Mouse (Mus musculus): ENCODE measurements around the gene Harbi1. TPM values are rescaled to one million over a fixed set of nuclear protein-coding genes. Genes with fewer than 3 reads are reported as not detected.
A peak's percentile ranks its signal among the peaks of the same experiment; 100 is the strongest.

Gene Harbi1
- polyA plus RNA-seq, 1 experiment from 2014 or later = 13.5 TPM

DNA sequence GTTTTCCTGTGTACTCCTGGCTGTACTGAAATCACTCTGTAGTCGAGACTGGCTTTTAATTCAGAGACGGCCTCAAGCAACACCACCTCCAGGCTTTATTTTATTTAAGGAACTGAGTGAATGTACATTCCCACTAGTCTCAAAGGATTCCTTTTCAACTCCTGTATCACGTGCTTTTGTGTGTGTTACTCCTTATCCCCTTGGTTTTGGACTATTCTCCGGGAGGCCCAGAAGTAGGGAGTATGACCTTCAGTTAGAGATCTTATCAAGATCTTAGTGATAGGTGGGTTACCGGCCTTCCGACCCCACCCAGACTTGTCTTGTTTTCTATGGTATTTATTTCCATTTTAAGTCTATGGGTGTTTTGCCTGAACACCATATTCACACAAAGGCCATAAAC lies 4.9 kb upstream of the Harbi1 start:
- H3K4me1 ChIP-seq (ENCODE audit: control insufficient read depth, insufficient read depth, low read length) = peaks cover 6% of the 10 kb centered on the region; the same call in 1 of the 2 replicates
- no peak overlapping the region for H3K27ac ChIP-seq (ENCODE audit: low read depth, low read length)
- H3K9me3 ChIP-seq (replicated peaks; ENCODE audit: control insufficient read depth, low read length) = no peaks in the 10 kb centered on the region
- no peak overlapping the region for H3K4me3 ChIP-seq (ENCODE audit: low read depth, low read length)
- ATAC-seq (no peak), DNase-seq (ENCODE audit: low spot score) (no peak)
- no peaks in the 10 kb centered on the region for H3K27me3 ChIP-seq (replicated peaks; ENCODE audit: control insufficient read depth, insufficient read depth, low read length)
- no peaks in the 10 kb centered on the region for H3K36me3 ChIP-seq (ENCODE audit: control insufficient read depth, insufficient read depth, low read length)
- H3K4me2 ChIP-seq (ENCODE audit: low read length) = no peak overlapping the region
- H3K9ac ChIP-seq (ENCODE audit: low read length) = no peak overlapping the region
- 88% methylated on average over 6 of the region's 6 CpGs for WGBS

- H3K9ac ChIP-seq (ENCODE audit: low read length) = no peak overlapping the region
- no peak for ATAC-seq
- H3K4me1 ChIP-seq (ENCODE audit: control insufficient read depth, insufficient read depth, low read length) = peaks cover 6% of the 10 kb centered on the region; the same call in 1 of the 2 replicates
- H3K36me3 ChIP-seq (ENCODE audit: control insufficient read depth, insufficient read depth, low read length) = no peaks in the 10 kb centered on the region
- H3K27ac ChIP-seq (ENCODE audit: low read depth, low read length) = no peak overlapping the region
- no peak for DNase-seq (ENCODE audit: low spot score)
- no peaks in the 10 kb centered on the region for H3K27me3 ChIP-seq (replicated peaks; ENCODE audit: control insufficient read depth, insufficient read depth, low read length)
- no peak overlapping the region for H3K4me3 ChIP-seq (ENCODE audit: low read depth, low read length)
- no peaks in the 10 kb centered on the region for H3K9me3 ChIP-seq (replicated peaks; ENCODE audit: control insufficient read depth, low read length)
- no peak overlapping the region for H3K4me2 ChIP-seq (ENCODE audit: low read length)
These were observed 4.2 kb upstream of the Harbi1 start for GRCm38 (mm10) chr2:91706456-91706855.

DNA sequence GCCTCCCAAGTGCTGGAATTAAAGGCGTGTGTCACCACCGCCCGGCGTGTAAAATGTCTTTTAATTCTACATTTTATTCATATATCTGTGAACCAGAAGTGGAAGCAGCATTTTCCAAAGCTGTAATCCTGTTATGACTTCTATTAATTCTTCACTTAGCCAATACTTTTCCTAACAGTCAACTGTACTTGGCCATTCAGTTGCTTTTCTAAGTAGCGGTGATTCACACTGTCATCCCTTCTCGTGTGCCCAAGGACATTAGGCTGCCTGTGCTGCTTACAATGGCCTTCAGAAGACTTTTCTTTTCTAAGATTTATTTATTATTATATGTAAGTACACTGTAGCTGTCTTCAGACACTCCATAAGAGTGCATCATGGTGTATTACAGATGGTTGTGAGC lies 2.3 kb upstream of the Harbi1 start:
- H3K4me1 ChIP-seq (ENCODE audit: control insufficient read depth, insufficient read depth, low read length) = peaks cover 6% of the 10 kb centered on the region; the same call in 1 of the 2 replicates
- no peak overlapping the region for H3K4me3 ChIP-seq (ENCODE audit: low read depth, low read length)
- no peak overlapping the region for H3K9ac ChIP-seq (ENCODE audit: low read length)
- H3K36me3 ChIP-seq (ENCODE audit: control insufficient read depth, insufficient read depth, low read length) = no peaks in the 10 kb centered on the region
- no peaks in the 10 kb centered on the region for H3K27me3 ChIP-seq (replicated peaks; ENCODE audit: control insufficient read depth, insufficient read depth, low read length)
- no peak for DNase-seq (ENCODE audit: low spot score)
- 96% methylated on average over 6 of the region's 6 CpGs for WGBS
- H3K4me2 ChIP-seq (ENCODE audit: low read length) = no peak overlapping the region
- no peak for ATAC-seq
- H3K27ac ChIP-seq (ENCODE audit: low read depth, low read length) = no peak overlapping the region
- no peaks in the 10 kb centered on the region for H3K9me3 ChIP-seq (replicated peaks; ENCODE audit: control insufficient read depth, low read length)

DNA sequence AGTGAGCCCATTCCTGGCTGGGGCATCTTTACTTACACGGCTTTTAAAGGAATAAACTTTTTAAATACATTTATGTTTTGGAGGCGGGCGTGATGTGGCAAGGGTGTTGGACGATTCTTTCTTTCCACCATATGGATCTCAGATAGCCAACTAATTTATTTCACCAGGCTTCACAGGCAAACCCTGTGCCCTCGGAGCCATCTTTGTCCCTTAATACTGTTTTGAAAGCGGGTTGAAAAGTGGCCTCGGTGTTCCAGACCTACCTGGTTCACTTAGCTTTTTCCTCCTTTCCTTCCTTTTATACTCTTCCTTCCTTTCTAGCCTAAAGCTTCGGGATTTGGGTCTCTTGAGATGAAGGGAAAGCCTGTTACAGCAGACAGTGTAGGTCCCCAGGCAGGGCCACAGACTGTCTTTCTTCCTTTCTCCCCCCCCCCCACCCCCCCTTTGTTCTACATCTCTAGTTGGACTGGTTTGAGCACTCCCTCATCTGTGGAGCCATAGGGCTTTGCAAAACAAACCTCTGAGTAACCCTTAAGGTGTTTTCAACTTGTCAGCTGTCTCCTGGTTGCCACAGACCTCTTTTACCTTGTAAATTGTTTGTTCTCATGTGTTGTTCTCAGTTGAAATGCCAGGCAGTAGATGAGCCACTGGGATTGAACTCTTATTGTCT lies 739 bp downstream of the Harbi1 start:
- peak; percentile 8 for DNase-seq (ENCODE audit: low spot score)
- Histone ChIP-seq H3K27me3 (replicated peaks; ENCODE audit: control insufficient read depth, insufficient read depth, low read length) (no peaks in the 10 kb centered on the region), H3K4me3 (ENCODE audit: low read depth, low read length) (peak overlapping the region; percentile 87), H3K36me3 (ENCODE audit: control insufficient read depth, insufficient read depth, low read length) (no peaks in the 10 kb centered on the region), H3K27ac (ENCODE audit: low read depth, low read length) (peak overlapping the region; percentile 60; the same call in 1 of the 2 replicates), H3K4me1 (ENCODE audit: control insufficient read depth, insufficient read depth, low read length) (peaks cover 6% of the 10 kb centered on the region; the same call in 1 of the 2 replicates), H3K4me2 (ENCODE audit: low read length) (peak overlapping the region; percentile 88), H3K9ac (ENCODE audit: low read length) (peak overlapping the region; percentile 83), H3K9me3 (replicated peaks; ENCODE audit: control insufficient read depth, low read length) (no peaks in the 10 kb centered on the region)
- WGBS = 5% methylated on average over 8 of the region's 8 CpGs
- no peak for ATAC-seq

DNA sequence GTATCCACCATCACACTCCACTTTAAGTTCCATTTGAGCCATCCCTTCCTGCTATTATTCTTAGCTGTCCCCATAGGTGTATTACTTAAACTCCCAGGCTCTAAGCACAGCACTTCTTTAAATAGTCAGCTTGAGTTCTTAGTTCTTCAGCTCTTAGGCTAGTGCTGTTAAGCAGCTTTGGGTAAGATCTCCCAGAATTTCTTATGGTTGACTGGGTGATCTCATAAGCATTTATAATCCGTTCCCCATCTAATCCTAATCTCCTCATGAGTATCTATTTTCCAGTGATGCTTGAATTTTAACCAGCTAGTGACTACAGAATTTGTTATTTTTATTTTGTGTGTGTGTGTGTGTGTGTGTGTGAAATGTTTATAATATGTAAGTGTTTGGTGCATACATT lies 4.3 kb downstream of the Harbi1 start:
- ATAC-seq (no peak), DNase-seq (ENCODE audit: low spot score) (no peak)
- no peak overlapping the region for H3K9ac ChIP-seq (ENCODE audit: low read length)
- WGBS = 79% methylated on average over 1 of the region's 1 CpGs
- no peaks in the 10 kb centered on the region for H3K36me3 ChIP-seq (ENCODE audit: control insufficient read depth, insufficient read depth, low read length)
- no peaks in the 10 kb centered on the region for H3K27me3 ChIP-seq (replicated peaks; ENCODE audit: control insufficient read depth, insufficient read depth, low read length)
- H3K4me1 ChIP-seq (ENCODE audit: control insufficient read depth, insufficient read depth, low read length) = no peaks in the 10 kb centered on the region; the same call in 1 of the 2 replicates
- H3K9me3 ChIP-seq (replicated peaks; ENCODE audit: control insufficient read depth, low read length) = no peaks in the 10 kb centered on the region
- no peak overlapping the region for H3K4me2 ChIP-seq (ENCODE audit: low read length)
- H3K27ac ChIP-seq (ENCODE audit: low read depth, low read length) = no peak overlapping the region
- H3K4me3 ChIP-seq (ENCODE audit: low read depth, low read length) = no peak overlapping the region

DNA sequence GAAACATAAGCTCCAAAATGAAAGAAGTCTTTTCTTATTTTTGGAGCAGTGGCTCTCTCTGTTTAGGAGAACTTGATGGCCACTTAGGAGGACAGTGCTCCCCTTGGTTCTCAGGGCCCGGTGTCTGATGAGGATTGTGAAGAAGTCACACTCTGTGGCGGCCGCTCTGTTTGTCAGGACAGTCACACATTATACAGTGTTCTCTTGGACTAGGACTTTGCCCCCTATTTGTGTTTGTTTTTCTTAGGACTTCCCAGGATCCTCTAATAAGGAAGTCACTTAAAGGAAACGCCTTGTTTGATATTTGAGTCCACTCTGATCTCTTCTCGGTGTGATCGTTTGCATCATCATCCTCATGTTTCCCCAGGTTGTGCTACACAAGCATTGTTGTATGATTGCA lies 7.6 kb downstream of the Harbi1 start:
- no peak for DNase-seq (ENCODE audit: low spot score)
- no peak overlapping the region for H3K27ac ChIP-seq (ENCODE audit: low read depth, low read length)
- H3K4me1 ChIP-seq (ENCODE audit: control insufficient read depth, insufficient read depth, low read length) = no peaks in the 10 kb centered on the region
- H3K9me3 ChIP-seq (replicated peaks; ENCODE audit: control insufficient read depth, low read length) = no peaks in the 10 kb centered on the region
- H3K4me3 ChIP-seq (ENCODE audit: low read depth, low read length) = no peak overlapping the region
- WGBS = 91% methylated on average over 6 of the region's 6 CpGs
- no peak overlapping the region for H3K9ac ChIP-seq (ENCODE audit: low read length)
- H3K4me2 ChIP-seq (ENCODE audit: low read length) = no peak overlapping the region
- ATAC-seq = no peak
- H3K36me3 ChIP-seq (ENCODE audit: control insufficient read depth, insufficient read depth, low read length) = peaks cover 10% of the 10 kb centered on the region
- no peaks in the 10 kb centered on the region for H3K27me3 ChIP-seq (replicated peaks; ENCODE audit: control insufficient read depth, insufficient read depth, low read length)

DNA sequence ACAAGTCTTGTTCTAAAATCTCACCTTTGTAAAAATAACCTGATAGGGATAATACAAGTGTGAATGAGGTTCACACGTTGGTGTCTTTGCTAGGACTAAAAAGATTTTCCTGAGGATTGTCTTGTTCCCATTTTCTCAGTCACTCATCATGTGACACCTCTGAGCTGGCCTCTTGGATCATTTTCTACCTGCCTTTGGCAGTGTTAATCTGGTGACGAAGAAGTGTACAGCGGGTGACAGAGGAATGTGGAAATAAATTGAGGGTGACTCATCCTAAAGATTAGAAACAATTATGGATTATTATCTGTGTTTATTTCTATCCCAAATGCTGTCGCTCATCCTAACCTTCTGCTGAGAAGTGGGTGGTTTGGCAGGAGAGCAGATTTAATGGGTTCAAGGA lies 12.7 kb downstream of the Harbi1 start:
- no peak overlapping the region for H3K27ac ChIP-seq (ENCODE audit: low read depth, low read length)
- H3K9me3 ChIP-seq (replicated peaks; ENCODE audit: control insufficient read depth, low read length) = no peaks in the 10 kb centered on the region
- DNase-seq (ENCODE audit: low spot score) (no peak), ATAC-seq (no peak)
- no peak overlapping the region for H3K4me2 ChIP-seq (ENCODE audit: low read length)
- no peak overlapping the region for H3K4me3 ChIP-seq (ENCODE audit: low read depth, low read length)
- H3K9ac ChIP-seq (ENCODE audit: low read length) = no peak overlapping the region
- H3K27me3 ChIP-seq (replicated peaks; ENCODE audit: control insufficient read depth, insufficient read depth, low read length) = no peaks in the 10 kb centered on the region
- no peaks in the 10 kb centered on the region for H3K4me1 ChIP-seq (ENCODE audit: control insufficient read depth, insufficient read depth, low read length)
- peaks cover 10% of the 10 kb centered on the region for H3K36me3 ChIP-seq (ENCODE audit: control insufficient read depth, insufficient read depth, low read length)
- WGBS = 82% methylated on average over 4 of the region's 4 CpGs

DNA sequence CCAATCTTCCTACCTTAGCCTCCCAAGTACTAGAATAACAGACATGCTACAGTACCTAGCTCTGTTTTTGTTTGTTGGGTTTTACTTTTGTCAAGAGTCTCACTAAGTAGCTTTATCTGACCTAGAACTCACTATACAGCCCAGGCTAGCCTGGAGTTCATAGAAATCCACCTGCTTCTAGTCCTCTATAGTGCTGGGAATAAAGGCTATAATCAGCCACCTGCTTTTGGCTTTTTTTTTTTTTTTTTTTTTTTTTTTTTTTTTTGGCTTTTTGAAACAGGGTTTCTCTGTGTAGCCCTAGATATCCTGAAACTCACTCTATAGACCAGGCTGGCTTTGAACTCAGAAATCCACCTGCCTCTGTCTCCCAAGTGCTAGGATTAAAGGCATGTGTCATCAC lies 13.3 kb downstream of the Harbi1 start:
- no peak overlapping the region for H3K4me3 ChIP-seq (ENCODE audit: low read depth, low read length)
- no peaks in the 10 kb centered on the region for H3K27me3 ChIP-seq (replicated peaks; ENCODE audit: control insufficient read depth, insufficient read depth, low read length)
- H3K9ac ChIP-seq (ENCODE audit: low read length) = no peak overlapping the region
- no peaks in the 10 kb centered on the region for H3K4me1 ChIP-seq (ENCODE audit: control insufficient read depth, insufficient read depth, low read length)
- DNase-seq (ENCODE audit: low spot score) (no peak), ATAC-seq (no peak)
- no peaks in the 10 kb centered on the region for H3K9me3 ChIP-seq (replicated peaks; ENCODE audit: control insufficient read depth, low read length)
- H3K4me2 ChIP-seq (ENCODE audit: low read length) = no peak overlapping the region
- H3K36me3 ChIP-seq (ENCODE audit: control insufficient read depth, insufficient read depth, low read length) = peaks cover 10% of the 10 kb centered on the region
- H3K27ac ChIP-seq (ENCODE audit: low read depth, low read length) = no peak overlapping the region

DNA sequence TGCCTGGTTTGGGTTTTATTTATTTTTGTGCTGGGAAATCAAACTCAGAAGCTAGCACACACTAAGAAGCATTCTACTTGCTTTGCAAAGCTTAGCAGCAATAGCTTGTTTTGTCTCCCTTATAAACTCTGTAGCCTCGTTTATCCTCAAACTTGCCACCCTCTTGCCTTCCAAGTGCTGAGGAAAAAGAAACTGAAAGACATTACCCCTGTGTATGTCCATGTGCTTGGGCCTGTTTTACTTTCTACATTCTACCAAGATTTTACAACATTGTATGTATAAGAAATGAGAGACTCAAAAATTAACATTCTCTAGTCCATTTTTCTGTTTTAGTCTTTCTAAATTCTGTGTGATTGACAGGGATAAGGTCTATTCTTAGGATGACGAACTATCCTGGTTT lies 14.1 kb downstream of the Harbi1 start:
- no peak for ATAC-seq
- 59% methylated on average over 2 of the region's 2 CpGs for WGBS

More for the DNA sequence above, 14.1 kb downstream of the Harbi1 start:
- no peaks in the 10 kb centered on the region for H3K27me3 ChIP-seq (replicated peaks; ENCODE audit: control insufficient read depth, insufficient read depth, low read length)
- no peaks in the 10 kb centered on the region for H3K9me3 ChIP-seq (replicated peaks; ENCODE audit: control insufficient read depth, low read length)
- no peak overlapping the region for H3K4me3 ChIP-seq (ENCODE audit: low read depth, low read length)
- DNase-seq (ENCODE audit: low spot score) = no peak
- H3K9ac ChIP-seq (ENCODE audit: low read length) = no peak overlapping the region
- H3K36me3 ChIP-seq (ENCODE audit: control insufficient read depth, insufficient read depth, low read length) = peaks cover 10% of the 10 kb centered on the region
- H3K27ac ChIP-seq (ENCODE audit: low read depth, low read length) = no peak overlapping the region
- H3K4me1 ChIP-seq (ENCODE audit: control insufficient read depth, insufficient read depth, low read length) = no peaks in the 10 kb centered on the region
- H3K4me2 ChIP-seq (ENCODE audit: low read length) = no peak overlapping the region
